Mouse (Mus musculus): ENCODE results near the gene Olfr741. TPM values are rescaled to one million over a fixed set of nuclear protein-coding genes. Genes with fewer than 3 reads are reported as not detected.

Olfr741 gene
- not detected for polyA plus RNA-seq (2012; fragmentation: generic; extraction: Trizol)
- long read RNA-seq, experiment 1: 0 reads
- long read RNA-seq, experiment 2: 0 reads

GRCm38 (mm10) chr14:50472438-50472837 lies at the start of gene Olfr741:
Olfr741 (plus strand) TSS chr14:50472738.
- Histone ChIP-seq H3K79me3 (ENCODE audit: low read depth) (no peaks in the 10 kb centered on the region), H3K4me3 (ENCODE audit: insufficient read depth, poor library complexity, severe bottlenecking) (no peak within 1 kb of the TSS), H3K27me3 (ENCODE audit: control insufficient read depth, insufficient read depth, insufficient read length) (no peaks in the 10 kb centered on the region), H3ac (ENCODE audit: control insufficient read depth, insufficient read length, low read depth) (no peak within 1 kb of the TSS), H3K36me3 (ENCODE audit: control insufficient read depth, insufficient read depth) (no peaks in the 10 kb centered on the region), H3K79me2 (ENCODE audit: control insufficient read depth, insufficient read depth) (no peaks in the 10 kb centered on the region)
- no peak for TF ChIP-seq CEBPB (IDR thresholded peaks at IDR 0.05; ENCODE audit: low read depth)
- no peak for TF ChIP-seq MAX (IDR thresholded peaks at IDR 0.05)
- TF ChIP-seq USF1 (IDR thresholded peaks at IDR 0.05; ENCODE audit: low read depth): no peak
- TF ChIP-seq MYOD1 (IDR thresholded peaks at IDR 0.05; ENCODE audit: control insufficient read depth, insufficient read length, low read depth): no peak
- no peak for TF ChIP-seq CTCF (IDR thresholded peaks at IDR 0.05; ENCODE audit: control insufficient read depth, insufficient read depth, insufficient read length)
- no peak for TF ChIP-seq MYOG (IDR thresholded peaks at IDR 0.05; ENCODE audit: control insufficient read depth, extremely low read depth, insufficient read length)
- no peak for TF ChIP-seq FOSL1 (IDR thresholded peaks at IDR 0.05; ENCODE audit: insufficient read depth, low read length, poor library complexity, severe bottlenecking)

GRCm38 (mm10) chr14:50445245-50445644 lies 27.3 kb upstream of the Olfr741 start, which contains the start of gene Olfr740:
Olfr740 (plus strand) TSS chr14:50445545.
- H3K27me3 ChIP-seq (ENCODE audit: control insufficient read depth, insufficient read depth, insufficient read length): no peaks in the 10 kb centered on the region
- TF ChIP-seq USF1 (IDR thresholded peaks at IDR 0.05; ENCODE audit: low read depth) (no peak), CEBPB (IDR thresholded peaks at IDR 0.05; ENCODE audit: low read depth) (no peak), MYOG (IDR thresholded peaks at IDR 0.05; ENCODE audit: control insufficient read depth, extremely low read depth, insufficient read length) (no peak), MYOD1 (IDR thresholded peaks at IDR 0.05; ENCODE audit: control insufficient read depth, insufficient read length, low read depth) (no peak), MAX (IDR thresholded peaks at IDR 0.05) (no peak), CTCF (IDR thresholded peaks at IDR 0.05; ENCODE audit: control insufficient read depth, insufficient read depth, insufficient read length) (no peak), FOSL1 (IDR thresholded peaks at IDR 0.05; ENCODE audit: insufficient read depth, low read length, poor library complexity, severe bottlenecking) (no peak)
- H3ac ChIP-seq (ENCODE audit: control insufficient read depth, insufficient read length, low read depth): no peak within 1 kb of the TSS
- H3K36me3 ChIP-seq (ENCODE audit: control insufficient read depth, insufficient read depth): no peaks in the 10 kb centered on the region
- H3K79me3 ChIP-seq (ENCODE audit: low read depth): no peaks in the 10 kb centered on the region
- H3K79me2 ChIP-seq (ENCODE audit: control insufficient read depth, insufficient read depth): no peaks in the 10 kb centered on the region
- H3K4me3 ChIP-seq (ENCODE audit: insufficient read depth, poor library complexity, severe bottlenecking): no peak within 1 kb of the TSS

- Histone ChIP-seq H3K4me3 (ENCODE audit: insufficient read depth, poor library complexity, severe bottlenecking) (no peak overlapping the region), H3K36me3 (ENCODE audit: control insufficient read depth, insufficient read depth) (no peaks in the 10 kb centered on the region), H3K27me3 (ENCODE audit: control insufficient read depth, insufficient read depth, insufficient read length) (no peaks in the 10 kb centered on the region), H3K79me3 (ENCODE audit: low read depth) (no peaks in the 10 kb centered on the region), H3K79me2 (ENCODE audit: control insufficient read depth, insufficient read depth) (no peaks in the 10 kb centered on the region), H3ac (ENCODE audit: control insufficient read depth, insufficient read length, low read depth) (no peak overlapping the region)
- no peak for TF ChIP-seq CTCF (IDR thresholded peaks at IDR 0.05; ENCODE audit: control insufficient read depth, insufficient read depth, insufficient read length)
- no peak for TF ChIP-seq MYOD1 (IDR thresholded peaks at IDR 0.05; ENCODE audit: control insufficient read depth, insufficient read length, low read depth)
- TF ChIP-seq MAX (IDR thresholded peaks at IDR 0.05): no peak
- TF ChIP-seq FOSL1 (IDR thresholded peaks at IDR 0.05; ENCODE audit: insufficient read depth, low read length, poor library complexity, severe bottlenecking): no peak
- no peak for TF ChIP-seq USF1 (IDR thresholded peaks at IDR 0.05; ENCODE audit: low read depth)
- TF ChIP-seq CEBPB (IDR thresholded peaks at IDR 0.05; ENCODE audit: low read depth): no peak
- TF ChIP-seq MYOG (IDR thresholded peaks at IDR 0.05; ENCODE audit: control insufficient read depth, extremely low read depth, insufficient read length): no peak
These were observed 5.9 kb downstream of the Olfr741 start for GRCm38 (mm10) chr14:50478406-50478805.

- Histone ChIP-seq H3K4me3 (ENCODE audit: insufficient read depth, poor library complexity, severe bottlenecking) (no peak within 1 kb of the TSS), H3K27me3 (ENCODE audit: control insufficient read depth, insufficient read depth, insufficient read length) (no peaks in the 10 kb centered on the region), H3K36me3 (ENCODE audit: control insufficient read depth, insufficient read depth) (no peaks in the 10 kb centered on the region), H3ac (ENCODE audit: control insufficient read depth, insufficient read length, low read depth) (no peak within 1 kb of the TSS), H3K79me3 (ENCODE audit: low read depth) (no peaks in the 10 kb centered on the region), H3K79me2 (ENCODE audit: control insufficient read depth, insufficient read depth) (no peaks in the 10 kb centered on the region)
- no peak for TF ChIP-seq USF1 (IDR thresholded peaks at IDR 0.05; ENCODE audit: low read depth)
- TF ChIP-seq MYOG (IDR thresholded peaks at IDR 0.05; ENCODE audit: control insufficient read depth, extremely low read depth, insufficient read length): no peak
- no peak for TF ChIP-seq MYOD1 (IDR thresholded peaks at IDR 0.05; ENCODE audit: control insufficient read depth, insufficient read length, low read depth)
- no peak for TF ChIP-seq CTCF (IDR thresholded peaks at IDR 0.05; ENCODE audit: control insufficient read depth, insufficient read depth, insufficient read length)
- TF ChIP-seq MAX (IDR thresholded peaks at IDR 0.05): no peak
- no peak for TF ChIP-seq CEBPB (IDR thresholded peaks at IDR 0.05; ENCODE audit: low read depth)
- TF ChIP-seq FOSL1 (IDR thresholded peaks at IDR 0.05; ENCODE audit: insufficient read depth, low read length, poor library complexity, severe bottlenecking): no peak
These were observed 30.8 kb downstream of the Olfr741 start, which contains the start of gene Olfr742 for GRCm38 (mm10) chr14:50503300-50503699. Olfr742 (plus strand) TSS chr14:50503600.

- Histone ChIP-seq H3K79me3 (ENCODE audit: low read depth) (no peaks in the 10 kb centered on the region), H3K36me3 (ENCODE audit: control insufficient read depth, insufficient read depth) (no peaks in the 10 kb centered on the region), H3K27me3 (ENCODE audit: control insufficient read depth, insufficient read depth, insufficient read length) (no peaks in the 10 kb centered on the region), H3K4me3 (ENCODE audit: insufficient read depth, poor library complexity, severe bottlenecking) (no peak within 1 kb of the TSS), H3ac (ENCODE audit: control insufficient read depth, insufficient read length, low read depth) (no peak within 1 kb of the TSS), H3K79me2 (ENCODE audit: control insufficient read depth, insufficient read depth) (no peaks in the 10 kb centered on the region)
- TF ChIP-seq MYOD1 (IDR thresholded peaks at IDR 0.05; ENCODE audit: control insufficient read depth, insufficient read length, low read depth) (no peak), MAX (IDR thresholded peaks at IDR 0.05) (no peak), FOSL1 (IDR thresholded peaks at IDR 0.05; ENCODE audit: insufficient read depth, low read length, poor library complexity, severe bottlenecking) (no peak), MYOG (IDR thresholded peaks at IDR 0.05; ENCODE audit: control insufficient read depth, extremely low read depth, insufficient read length) (no peak), CEBPB (IDR thresholded peaks at IDR 0.05; ENCODE audit: low read depth) (no peak), CTCF (IDR thresholded peaks at IDR 0.05; ENCODE audit: control insufficient read depth, insufficient read depth, insufficient read length) (no peak), USF1 (IDR thresholded peaks at IDR 0.05; ENCODE audit: low read depth) (no peak)
These were observed 49.0 kb downstream of the Olfr741 start, which contains the start of gene Olfr743 for GRCm38 (mm10) chr14:50521539-50521938. Olfr743 (plus strand) TSS chr14:50521839.

Other genes starting within 250 kb of the Olfr741 start
- gene Olfr731, start 230.9 kb upstream of the Olfr741 start, polyA plus RNA-seq (2012; fragmentation: generic; extraction: Trizol): not detected
- not detected for gene Olfr732, start 188.5 kb upstream of the Olfr741 start, polyA plus RNA-seq (2012; fragmentation: generic; extraction: Trizol)
- not detected for gene Olfr733, start 171.2 kb upstream of the Olfr741 start, polyA plus RNA-seq (2012; fragmentation: generic; extraction: Trizol)
- not detected for gene Olfr734, start 146.0 kb upstream of the Olfr741 start, polyA plus RNA-seq (2012; fragmentation: generic; extraction: Trizol)
- gene Olfr735, start 123.9 kb upstream of the Olfr741 start, polyA plus RNA-seq (2012; fragmentation: generic; extraction: Trizol): not detected
- not detected for gene Tlr11, start 114.8 kb upstream of the Olfr741 start, polyA plus RNA-seq (2012; fragmentation: generic; extraction: Trizol)
- gene Olfr736, start 91.6 kb upstream of the Olfr741 start, polyA plus RNA-seq (2012; fragmentation: generic; extraction: Trizol): not detected
- not detected for gene Olfr738, start 65.2 kb upstream of the Olfr741 start, polyA plus RNA-seq (2012; fragmentation: generic; extraction: Trizol)
- gene Olfr739, start 54.1 kb upstream of the Olfr741 start, polyA plus RNA-seq (2012; fragmentation: generic; extraction: Trizol): not detected
- gene Olfr740, start 27.2 kb upstream of the Olfr741 start, polyA plus RNA-seq (2012; fragmentation: generic; extraction: Trizol): not detected
- gene Olfr742, start 30.9 kb downstream of the Olfr741 start, polyA plus RNA-seq (2012; fragmentation: generic; extraction: Trizol): not detected
- not detected for gene Olfr743, start 49.1 kb downstream of the Olfr741 start, polyA plus RNA-seq (2012; fragmentation: generic; extraction: Trizol)
- not detected for gene Olfr744, start 142.1 kb downstream of the Olfr741 start, polyA plus RNA-seq (2012; fragmentation: generic; extraction: Trizol)
- gene Olfr745, start 166.7 kb downstream of the Olfr741 start, polyA plus RNA-seq (2012; fragmentation: generic; extraction: Trizol): not detected
- not detected for gene Olfr746, start 174.3 kb downstream of the Olfr741 start, polyA plus RNA-seq (2012; fragmentation: generic; extraction: Trizol)
- not detected for gene Olfr747, start 220.5 kb downstream of the Olfr741 start, polyA plus RNA-seq (2012; fragmentation: generic; extraction: Trizol)
- gene Olfr748, start 234.6 kb downstream of the Olfr741 start, polyA plus RNA-seq (2012; fragmentation: generic; extraction: Trizol): not detected